7 mouse cellular contexts compared by ENCODE assay signal in genomic region chr4:86669780-86670201, GRCm38 (mm10). TPM values are rescaled to one million over a fixed set of nuclear protein-coding genes. Genes with fewer than 3 reads are reported as not detected.
DNase-seq lines count a peak whose midpoint lies in the region; ATAC-seq lines count a peak whose summit lies in the region.

Gene Plin2 (minus strand): TSS chr4:86670060.

- H3K4me3 ChIP-seq in intestine, embryonic 16.5 days (ENCODE audit: low read length) = peak within 1 kb of the TSS; percentile 76
- H3K4me3 ChIP-seq in limb, embryonic 12.5 days (replicated peaks) = peak within 1 kb of the TSS; percentile 66
- peak within 1 kb of the TSS; percentile 61 for H3K4me3 ChIP-seq in midbrain, embryonic 13.5 days (replicated peaks)

- peaks cover 4% of the 10 kb centered on the region; the same call in 1 of the 2 replicates for H3K36me3 ChIP-seq in intestine, embryonic 16.5 days (ENCODE audit: control insufficient read depth, insufficient read depth, low read length)
- peaks cover 26% of the 10 kb centered on the region for H3K36me3 ChIP-seq in limb, embryonic 12.5 days
- H3K36me3 ChIP-seq in midbrain, embryonic 13.5 days = peaks cover 6% of the 10 kb centered on the region

- H3K9ac ChIP-seq in intestine, embryonic 16.5 days (ENCODE audit: low read depth, low read length) = peak within 1 kb of the TSS; percentile 88
- peak within 1 kb of the TSS; percentile 85 for H3K9ac ChIP-seq in limb, embryonic 12.5 days (replicated peaks)
- H3K9ac ChIP-seq in midbrain, embryonic 13.5 days (replicated peaks) = peak within 1 kb of the TSS; percentile 71

- H3K27ac ChIP-seq in intestine, embryonic 16.5 days (ENCODE audit: low read length) = peak within 1 kb of the TSS; percentile 93
- H3K27ac ChIP-seq in limb, embryonic 12.5 days = peak within 1 kb of the TSS; percentile 78
- no peak within 1 kb of the TSS for H3K27ac ChIP-seq in midbrain, embryonic 13.5 days

- no peaks in the 10 kb centered on the region for H3K9me3 ChIP-seq in intestine, embryonic 16.5 days (ENCODE audit: control insufficient read depth, low read length)
- no peaks in the 10 kb centered on the region for H3K9me3 ChIP-seq in limb, embryonic 12.5 days
- H3K9me3 ChIP-seq in midbrain, embryonic 13.5 days = no peaks in the 10 kb centered on the region

- peak; percentile 95 for ATAC-seq in intestine, embryonic 16.5 days
- peak; percentile 91 for ATAC-seq in limb, embryonic 12.5 days (ENCODE audit: insufficient number of reproducible peaks, insufficient read depth, low FRiP score, low TSS enrichment, low read depth)
- peak; percentile 91 for ATAC-seq in midbrain, embryonic 13.5 days

- WGBS in intestine, embryonic 16.5 days = under 1% methylated on average over 18 of the region's 18 CpGs
- under 1% methylated on average over 18 of the region's 18 CpGs for WGBS in limb, embryonic 12.5 days
- WGBS in midbrain, embryonic 13.5 days = 0% methylated on average over 18 of the region's 18 CpGs

- DNase-seq in adrenal gland, adult 8-10 months = peak; percentile 79
- peak; percentile 46 for DNase-seq in embryo, embryonic 11.5 days (ENCODE audit: low read depth, low spot score)
- no peak for DNase-seq in gonadal fat pad, adult 2 months (ENCODE audit: low read depth)
- DNase-seq in spleen, adult 12 weeks (ENCODE audit: low spot score) = peak; percentile 43

- peaks cover 27% of the 10 kb centered on the region for H3K4me1 ChIP-seq in intestine, embryonic 16.5 days (ENCODE audit: control insufficient read depth, insufficient read depth, low read length)
- H3K4me1 ChIP-seq in limb, embryonic 12.5 days (replicated peaks) = peaks cover 12% of the 10 kb centered on the region
- peaks cover 17% of the 10 kb centered on the region; the same call in 1 of the 2 replicates for H3K4me1 ChIP-seq in midbrain, embryonic 13.5 days (replicated peaks)

- H3K4me2 ChIP-seq in intestine, embryonic 16.5 days (ENCODE audit: low read depth, low read length) = peak within 1 kb of the TSS; percentile 78
- H3K4me2 ChIP-seq in limb, embryonic 12.5 days = peak within 1 kb of the TSS; percentile 63
- peak within 1 kb of the TSS; percentile 71 for H3K4me2 ChIP-seq in midbrain, embryonic 13.5 days (replicated peaks)

- no peaks in the 10 kb centered on the region for H3K27me3 ChIP-seq in intestine, embryonic 16.5 days (replicated peaks; ENCODE audit: control insufficient read depth, insufficient read depth, low read length)
- no peaks in the 10 kb centered on the region for H3K27me3 ChIP-seq in limb, embryonic 12.5 days
- H3K27me3 ChIP-seq in midbrain, embryonic 13.5 days = no peaks in the 10 kb centered on the region

RNA-seq across cellular contexts. Expression of gene Plin2, which starts in this region (rescaled TPM):
- total RNA-seq in adrenal gland, adult 8-10 months (2022) = 100 to 1,000 TPM; 294 to 506 (median 406) TPM
- polyA plus RNA-seq in gonadal fat pad, adult 2 months (2012; rRNA removed) = 124 and 416 TPM in 2 replicates
- polyA plus RNA-seq in intestine, embryonic 16.5 days (2015; fragmentation: Nextera tagmentation; extraction: Ambion mirVana) = 248 and 316 TPM in 2 replicates
- 79.0 and 83.0 TPM in 2 replicates for polyA plus RNA-seq in limb, embryonic 12.5 days (2016; fragmentation: Nextera tagmentation; extraction: Ambion mirVana)
- 40.3 and 41.8 TPM in 2 replicates for polyA plus RNA-seq in midbrain, embryonic 13.5 days (2015; fragmentation: Nextera tagmentation; extraction: Ambion mirVana)
